9 mouse cellular contexts compared by ENCODE assay signal in genomic region chr4:126599971-126600754, GRCm38 (mm10). TPM values are rescaled to one million over a fixed set of nuclear protein-coding genes. Genes with fewer than 3 reads are reported as not detected.
DNase-seq lines count a peak whose midpoint lies in the region; ATAC-seq and TF ChIP-seq lines count a peak whose summit lies in the region.
"Had no signal": no experiment of that assay in that cellular context is flagged by ENCODE, and none has a peak within 500 bp of the region (broad histone marks: within the 10 kb centered on the region; RNA-seq: fewer than 3 reads in every experiment).

No protein-coding gene starts in this region.

- no peaks in the 10 kb centered on the region for H3K36me3 ChIP-seq in forebrain, embryonic 12.5 days (replicated peaks)
- H3K36me3 ChIP-seq: heart, embryonic 15.5 days had no signal

- H3K4me2 ChIP-seq in forebrain, embryonic 12.5 days, result no peak overlapping the region
- H3K4me2 ChIP-seq: heart, embryonic 15.5 days had no signal

- DNase-seq in 416B (ENCODE audit: low read depth), result peak; percentile 57
- DNase-seq in CD4-positive helper T cell, adult 2 months (ENCODE audit: low read depth, low spot score), result peak; percentile 54
- DNase-seq in brain, embryonic 14.5 days (ENCODE audit: low read depth), result peak; percentile 78
- peak; percentile 18 to 62 for DNase-seq in kidney, adult 8-10 months
- peak; percentile 27 to 28 for DNase-seq in lung, adult 18-20 months
- peak; percentile 90 for DNase-seq in retina, embryonic 14.5 days (ENCODE audit: low spot score)
- peak; percentile 33 to 53 for DNase-seq in urinary bladder, postnatal 36 days (ENCODE audit: low spot score in 2 of 2)

- no peak for TF ChIP-seq POLR2A in brain, embryonic 14.5 days (IDR thresholded peaks at IDR 0.05; ENCODE audit: borderline replicate concordance, extremely low read depth, insufficient read depth, insufficient read length, poor library complexity, severe bottlenecking)

- no peak overlapping the region for H3K27ac ChIP-seq in forebrain, embryonic 12.5 days
- H3K27ac ChIP-seq: heart, embryonic 15.5 days had no signal

- 35% methylated on average over 8 of the region's 8 CpGs for WGBS in forebrain, embryonic 12.5 days

- peaks cover 19% of the 10 kb centered on the region for H3K4me1 ChIP-seq in forebrain, embryonic 12.5 days

- H3K4me3 ChIP-seq in forebrain, embryonic 12.5 days (replicated peaks), result no peak overlapping the region
- H3K4me3 ChIP-seq: heart, embryonic 15.5 days had no signal

- peak; percentile 95 for TF ChIP-seq CTCF in brain, embryonic 14.5 days (IDR thresholded peaks at IDR 0.05; ENCODE audit: borderline replicate concordance, extremely low read depth, insufficient read depth, insufficient read length)

- 0 out of 2 replicates have a peak, but pooled peaks have one; percentile 15 for ATAC-seq in forebrain, embryonic 12.5 days (ENCODE audit: low FRiP score)

- no peaks in the 10 kb centered on the region for H3K9me3 ChIP-seq in forebrain, embryonic 12.5 days
- H3K9me3 ChIP-seq: heart, embryonic 15.5 days had no signal

- no peak overlapping the region for H3K9ac ChIP-seq in forebrain, embryonic 12.5 days
- H3K9ac ChIP-seq: heart, embryonic 15.5 days had no signal

- peaks cover 38% of the 10 kb centered on the region for H3K27me3 ChIP-seq in forebrain, embryonic 12.5 days
- H3K27me3 ChIP-seq: heart, embryonic 15.5 days had no signal

RNA-seq across cellular contexts. Expression of gene 5730409E04Rik, which starts 9.5 kb away (rescaled TPM):
- polyA plus RNA-seq in brain, embryonic 14.5 days (2012; rRNA removed), result 10.4 and 19.2 TPM in 2 replicates
- polyA plus RNA-seq in forebrain, embryonic 12.5 days (2016; fragmentation: Nextera tagmentation; extraction: Ambion mirVana), result 1.3 and 2.6 TPM in 2 replicates

RNA-seq across cellular contexts. Expression of gene Clspn, which starts 43.4 kb away (rescaled TPM):
- 6.2 and 6.9 TPM in 2 replicates for polyA plus RNA-seq in brain, embryonic 14.5 days (2012; rRNA removed)
- 47.8 and 49.3 TPM in 2 replicates for polyA plus RNA-seq in forebrain, embryonic 12.5 days (2016; fragmentation: Nextera tagmentation; extraction: Ambion mirVana)

Comparison
In these comparisons a context has a peak if more than half of its experiments do, and no peak if none do; other contexts are left out.
1. DNase-seq: peak in every context shown above with its lines; median percentile 90 in retina, embryonic 14.5 days; 78 in brain, embryonic 14.5 days; 57 in 416B; 54 in CD4-positive helper T cell, adult 2 months; 43 in urinary bladder, postnatal 36 days; 40 in kidney, adult 8-10 months; 28 in lung, adult 18-20 months.